Mouse (Mus musculus) MEL (cell line): ENCODE results near the gene Fam178b. TPM values are rescaled to one million over a fixed set of nuclear protein-coding genes. Genes with fewer than 3 reads are reported as not detected.
"Not testable (repeated sequence)": the region's sequence is repeated elsewhere in the genome, so short reads cannot be mapped to it uniquely, and the experiment has no call there.

ENCODE experiments used
- DNase-seq: peaks from one replicate; pipeline ENCODE4 v3.0.0; 2011; ENCODE audit warnings: low read depth, low spot score
- H3K27ac ChIP-seq: 2 replicates; pipeline ENCODE4 v1.5.1; 2012; ENCODE audit warnings: low read depth, mild to moderate bottlenecking, control low read depth, low read length, moderate library complexity; ENCODE audit not compliant: control insufficient read depth
- H3K27me3 ChIP-seq, 2 experiments: fragments of 150-350 bp in 1 of 2; sonication (generic) in 1 of 2; 2 replicates each; pipeline ENCODE4 v1.6.1; 2012; ENCODE audit warnings: low read length in 2 of 2, mild to moderate bottlenecking in 2 of 2, improper control_type of control experiment in 1 of 2, moderate library complexity in 1 of 2; ENCODE audit not compliant: insufficient read depth in 2 of 2, control insufficient read depth in 1 of 2
- H3K36me3 ChIP-seq, 2 experiments: 2 replicates each; pipeline ENCODE4 v1.6.1; 2012 to 2014; ENCODE audit warnings: low read length in 2 of 2, improper control_type of control experiment in 1 of 2, inconsistent platforms in 1 of 2, mild to moderate bottlenecking in 1 of 2; ENCODE audit not compliant: insufficient read depth in 2 of 2, control insufficient read depth in 1 of 2
- H3K4me1 ChIP-seq, 2 experiments: fragments of 150-350 bp in 1 of 2; sonication (generic) in 1 of 2; 2 replicates each; pipeline ENCODE4 v1.6.1; 2012; ENCODE audit warnings: low read length in 2 of 2, improper control_type of control experiment in 1 of 2, mild to moderate bottlenecking in 1 of 2; ENCODE audit not compliant: insufficient read depth in 2 of 2, control insufficient read depth in 1 of 2
- H3K4me3 ChIP-seq, 2 experiments: fragments of 150-350 bp in 1 of 2; sonication (generic) in 1 of 2; 2 replicates each; pipeline ENCODE4 v1.5.1; 2012; ENCODE audit warnings: low read depth in 2 of 2, low read length in 2 of 2, mild to moderate bottlenecking in 2 of 2, moderate library complexity in 2 of 2, control low read depth in 1 of 2, improper control_type of control experiment in 1 of 2; ENCODE audit not compliant: control insufficient read depth in 1 of 2, insufficient read depth in 1 of 2
- H3K79me2 ChIP-seq: 2 replicates; pipeline ENCODE4 v1.6.1; 2012; ENCODE audit warnings: mild to moderate bottlenecking, low read length, moderate library complexity; ENCODE audit not compliant: control insufficient read depth, poor library complexity, insufficient read depth
- H3K9ac ChIP-seq: 2 replicates; pipeline ENCODE4 v1.6.1; 2012; ENCODE audit warnings: low read depth, mild to moderate bottlenecking, control low read depth, low read length, moderate library complexity; ENCODE audit not compliant: control insufficient read depth, poor library complexity, severe bottlenecking
- H3K9me3 ChIP-seq: fragments of 150-350 bp; sonication (generic); replicated peaks from 2 replicates; pipeline ENCODE4 v1.6.1; 2012; ENCODE audit warnings: mild to moderate bottlenecking, low read length, improper control_type of control experiment, moderate library complexity; ENCODE audit not compliant: insufficient read depth
- BHLHE40 ChIP-seq: IDR thresholded peaks from 2 replicates; pipeline ENCODE4 v1.6.1; 2012; ENCODE audit warnings: low read depth, mild to moderate bottlenecking, inconsistent platforms, low read length, improper control_type of control experiment, borderline replicate concordance
- CHD1 ChIP-seq: IDR thresholded peaks from 2 replicates; pipeline ENCODE4 v1.6.1; 2012; ENCODE audit warnings: low read depth, mild to moderate bottlenecking, inconsistent platforms, low read length, improper control_type of control experiment
- CHD2 ChIP-seq: IDR thresholded peaks from 2 replicates; pipeline ENCODE4 v1.6.1; 2011; ENCODE audit warnings: low read length, improper control_type of control experiment
- CTCF ChIP-seq, 3 experiments: IDR thresholded peaks in 2 of 3; conservative IDR thresholded peaks in 1 of 3; 2 replicates each; pipeline ENCODE4 v1.5.1; 2011 to 2012; ENCODE audit warnings: low read length in 3 of 3, low read depth in 2 of 3, mild to moderate bottlenecking in 2 of 3, improper control_type of control experiment in 1 of 3, inconsistent platforms in 1 of 3, mixed read lengths in 1 of 3, moderate library complexity in 1 of 3; ENCODE audit not compliant: control insufficient read depth in 1 of 3, insufficient read depth in 1 of 3, poor library complexity in 1 of 3, severe bottlenecking in 1 of 3
- E2F4 ChIP-seq: IDR thresholded peaks from 2 replicates; pipeline ENCODE4 v1.6.1; 2011; ENCODE audit warnings: low read depth, low read length, improper control_type of control experiment, borderline replicate concordance
- ELF1 ChIP-seq: IDR thresholded peaks from 2 replicates; pipeline ENCODE4 v1.6.1; 2014; ENCODE audit warnings: low read depth, mild to moderate bottlenecking, inconsistent platforms, low read length, improper control_type of control experiment, moderate library complexity
- EP300 ChIP-seq, 2 experiments: IDR thresholded peaks; 2 replicates each; pipeline ENCODE4 v1.6.1; 2011; ENCODE audit warnings: improper control_type of control experiment in 2 of 2, low read length in 2 of 2, low read depth in 1 of 2, mild to moderate bottlenecking in 1 of 2
- JUND ChIP-seq: IDR thresholded peaks from 2 replicates; pipeline ENCODE4 v1.6.1; 2011; ENCODE audit warnings: low read depth, mild to moderate bottlenecking, improper control_type of control experiment, low read length
- MAFK ChIP-seq: IDR thresholded peaks from 2 replicates; pipeline ENCODE4 v1.6.1; 2011; ENCODE audit warnings: low read depth, mild to moderate bottlenecking, low read length, improper control_type of control experiment, borderline replicate concordance
- MAZ ChIP-seq: IDR thresholded peaks from 2 replicates; pipeline ENCODE4 v1.6.1; 2012; ENCODE audit warnings: low read depth, mild to moderate bottlenecking, inconsistent platforms, low read length, improper control_type of control experiment
- MXI1 ChIP-seq: IDR thresholded peaks from 2 replicates; pipeline ENCODE4 v1.6.1; 2011; ENCODE audit warnings: mild to moderate bottlenecking, low read depth, low read length, improper control_type of control experiment
- MYC ChIP-seq: IDR thresholded peaks from 2 replicates; pipeline ENCODE4 v1.6.1; 2011; ENCODE audit warnings: low read depth, mild to moderate bottlenecking, low read length, improper control_type of control experiment, moderate library complexity
- POLR2AphosphoS2 ChIP-seq: IDR thresholded peaks from 2 replicates; pipeline ENCODE4 v1.6.1; 2011; ENCODE audit warnings: low read length, improper control_type of control experiment
- POLR2AphosphoS5 ChIP-seq: IDR thresholded peaks from 2 replicates; pipeline ENCODE4 v1.6.1; 2012; ENCODE audit warnings: low read depth, borderline replicate concordance, mild to moderate bottlenecking, inconsistent platforms, low read length, moderate library complexity, mixed read lengths
- RAD21 ChIP-seq: IDR thresholded peaks from 2 replicates; pipeline ENCODE4 v1.6.1; 2011; ENCODE audit warnings: mild to moderate bottlenecking, low read depth, low read length, improper control_type of control experiment
- RCOR1 ChIP-seq: IDR thresholded peaks from 2 replicates; pipeline ENCODE4 v1.6.1; 2012; ENCODE audit warnings: low read depth, mild to moderate bottlenecking, inconsistent platforms, low read length, improper control_type of control experiment
- SIN3A ChIP-seq: IDR thresholded peaks from 2 replicates; pipeline ENCODE4 v1.6.1; 2012; ENCODE audit warnings: low read length, improper control_type of control experiment, inconsistent platforms
- SMC3 ChIP-seq: IDR thresholded peaks from 2 replicates; pipeline ENCODE4 v1.6.1; 2011; ENCODE audit warnings: low read depth, low read length, improper control_type of control experiment
- UBTF ChIP-seq: IDR thresholded peaks from 2 replicates; pipeline ENCODE4 v1.6.1; 2012; ENCODE audit warnings: low read depth, mild to moderate bottlenecking, inconsistent platforms, low read length, improper control_type of control experiment, moderate library complexity, borderline replicate concordance; ENCODE audit not compliant: insufficient read depth
- USF2 ChIP-seq, 2 experiments: IDR thresholded peaks; 2 replicates each; pipeline ENCODE4 v1.6.1; 2011 to 2012; ENCODE audit warnings: improper control_type of control experiment in 2 of 2, low read length in 2 of 2, borderline replicate concordance in 1 of 2, inconsistent platforms in 1 of 2, low read depth in 1 of 2, mild to moderate bottlenecking in 1 of 2; ENCODE audit not compliant: insufficient read depth in 1 of 2
- ZC3H11A ChIP-seq: IDR thresholded peaks from 2 replicates; pipeline ENCODE4 v1.6.1; 2012; ENCODE audit warnings: low read depth, mild to moderate bottlenecking, inconsistent platforms, low read length, improper control_type of control experiment
- ZKSCAN1 ChIP-seq: IDR thresholded peaks from 2 replicates; pipeline ENCODE4 v1.6.1; 2012; ENCODE audit warnings: low read depth, mild to moderate bottlenecking, inconsistent platforms, low read length, improper control_type of control experiment, moderate library complexity
- ZMIZ1 ChIP-seq: IDR thresholded peaks from 2 replicates; pipeline ENCODE4 v1.6.1; 2012; ENCODE audit warnings: low read depth, mild to moderate bottlenecking, inconsistent platforms, low read length, improper control_type of control experiment, moderate library complexity
- ZNF384 ChIP-seq: IDR thresholded peaks from 2 replicates; pipeline ENCODE4 v1.6.1; 2012; ENCODE audit warnings: low read depth, mild to moderate bottlenecking, inconsistent platforms, low read length, improper control_type of control experiment
- polyA plus RNA-seq, 2 experiments: library from polyadenylated mRNA; stranded (reverse) in 1 of 2; unstranded in 1 of 2; fragments of >175 nt in 1 of 2; fragments of >200 nt in 1 of 2; gene quantifications; 2 replicates each; pipeline versions ENCODE4 v1.2.1 to v1.2.4; 2012; ENCODE audit warnings: low replicate concordance in 2 of 2, low read depth in 1 of 2; ENCODE audit not compliant: insufficient read length in 2 of 2, insufficient read depth in 1 of 2, missing spikeins in 1 of 2
- total RNA-seq: library from RNA; depleted of rRNA; stranded (reverse); fragments of 300-350 nt; gene quantifications from 2 replicates; pipeline ENCODE4 v1.2.3, GENCODE M21; 2012

The Fam178b gene
- total and polyA plus RNA-seq, 3 experiments, result 0.19 to 0.29 TPM; not detected in 1

GRCm38 (mm10) chr1:36538727-36539126 lies 144.3 kb downstream of the Fam178b start:
- Histone ChIP-seq H3K36me3 (no peaks in the 10 kb centered on the region; a peak in 1 of 4 replicates), H3K27ac (no peak overlapping the region), H3K9me3 (no peaks in the 10 kb centered on the region), H3K27me3 (no peaks in the 10 kb centered on the region), H3K4me1 (peaks cover 0 to 4% of the 10 kb centered on the region in 2 experiments; a peak in 2 of 4 replicates), H3K79me2 (no peaks in the 10 kb centered on the region), H3K9ac (no peak overlapping the region), H3K4me3 (no peak overlapping the region)
- TF ChIP-seq EP300 (IDR thresholded peaks at IDR 0.05; ENCODE audit: low read depth in 1 of 2, low read length in 2 of 2) (no peak), POLR2AphosphoS2 (no peak), ZC3H11A (no peak), RCOR1 (no peak), MYC (no peak), ZMIZ1 (no peak), MAFK (no peak), E2F4 (no peak), USF2 (IDR thresholded peaks at IDR 0.05; ENCODE audit: borderline replicate concordance in 1 of 2, insufficient read depth in 1 of 2, low read depth in 1 of 2, low read length in 2 of 2) (no peak), SMC3 (no peak), CTCF (IDR thresholded peaks at IDR 0.05 in 2 of 3, conservative IDR thresholded peaks at IDR 0.05 in 1 of 3; ENCODE audit: control insufficient read depth in 1 of 3, insufficient read depth in 1 of 3, low read depth in 2 of 3, low read length in 3 of 3, poor library complexity in 1 of 3, severe bottlenecking in 1 of 3) (no peak)
- no peak for DNase-seq

- not testable (repeated sequence) for H3K4me3 ChIP-seq, H3K36me3 ChIP-seq, H3K9me3 ChIP-seq, H3K79me2 ChIP-seq, H3K27me3 ChIP-seq, DNase-seq, H3K4me1 ChIP-seq, H3K9ac ChIP-seq, H3K27ac ChIP-seq
Measured at GRCm38 (mm10) chr1:36536783-36537182, 146.2 kb downstream of the Fam178b start, which contains the start of gene Ankrd23. Gene Ankrd23 (minus strand): TSS chr1:36536883.

GRCm38 (mm10) chr1:36536397-36536728 lies 146.6 kb downstream of the Fam178b start:
- Histone ChIP-seq H3K79me2 (no peaks in the 10 kb centered on the region), H3K4me3 (no peak overlapping the region), H3K27me3 (no peaks in the 10 kb centered on the region), H3K9ac (no peak overlapping the region), H3K36me3 (no peaks in the 10 kb centered on the region), H3K9me3 (no peaks in the 10 kb centered on the region), H3K4me1 (peaks cover 0 to 4% of the 10 kb centered on the region in 2 experiments; a peak in 2 of 4 replicates), H3K27ac (no peak overlapping the region)
- TF ChIP-seq MXI1 (no peak), UBTF (no peak), JUND (no peak), BHLHE40 (no peak), ZKSCAN1 (no peak), MAZ (no peak), CHD1 (no peak), ZC3H11A (no peak), CHD2 (no peak), EP300 (IDR thresholded peaks at IDR 0.05; ENCODE audit: low read depth in 1 of 2, low read length in 2 of 2) (no peak), POLR2AphosphoS5 (no peak), ELF1 (no peak), SIN3A (no peak), ZNF384 (no peak), RAD21 (no peak), RCOR1 (no peak)
- no peak for DNase-seq
